Mouse (Mus musculus): ENCODE results near the gene Ripply1. TPM values are rescaled to one million over a fixed set of nuclear protein-coding genes. Genes with fewer than 3 reads are reported as not detected.

The Ripply1 gene
- total RNA-seq (2021), result not detected
- not detected in 2 replicates for polyA plus RNA-seq (2012; rRNA removed)
- long read RNA-seq, result 0 reads

- no peak for DNase-seq
Measured at GRCm38 (mm10) chrX:139782278-139783044, at the start of gene Ripply1. Gene Ripply1 (minus strand): TSS chrX:139782353.

GRCm38 (mm10) chrX:139828363-139829092, 46.4 kb upstream of the Ripply1 start:
- DNase-seq, result no peak

- DNase-seq, result no peak
Measured at GRCm38 (mm10) chrX:139826926-139827325, 44.8 kb upstream of the Ripply1 start.

- DNase-seq, result no peak
Measured at GRCm38 (mm10) chrX:139825402-139825801, 43.2 kb upstream of the Ripply1 start.

GRCm38 (mm10) chrX:139815201-139815600, 33.0 kb upstream of the Ripply1 start:
- DNase-seq, result no peak

DNA sequence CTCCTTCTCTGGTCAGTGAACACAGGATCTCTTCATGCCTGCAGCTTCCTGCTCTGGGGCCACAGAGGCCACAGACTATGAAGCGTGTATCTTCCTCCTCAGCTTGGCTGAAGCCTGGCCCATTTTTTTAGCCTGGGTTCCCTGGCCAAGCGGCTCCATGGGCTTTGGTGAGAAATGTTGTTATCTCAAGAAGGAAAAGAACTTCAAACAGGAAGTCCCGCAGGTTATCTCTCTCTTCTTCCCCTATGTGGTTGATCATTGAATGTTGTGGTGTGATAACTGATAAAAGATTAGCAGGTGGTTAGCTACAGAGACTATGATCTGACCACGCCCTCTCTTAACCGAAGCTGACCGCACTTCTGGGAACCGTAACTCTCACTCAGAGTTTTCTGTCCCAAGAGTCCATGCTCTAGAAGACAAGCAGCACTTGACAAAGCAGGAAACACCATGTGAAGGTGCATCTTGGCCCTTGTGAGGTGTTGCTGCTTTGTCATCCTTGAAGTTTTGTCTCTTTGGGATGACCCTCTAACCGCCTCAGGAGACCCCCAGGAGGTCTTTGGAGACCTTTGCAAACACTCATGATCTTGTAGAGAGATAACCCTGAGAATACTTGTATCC, 32.0 kb upstream of the Ripply1 start:
- DNase-seq, result no peak

DNA sequence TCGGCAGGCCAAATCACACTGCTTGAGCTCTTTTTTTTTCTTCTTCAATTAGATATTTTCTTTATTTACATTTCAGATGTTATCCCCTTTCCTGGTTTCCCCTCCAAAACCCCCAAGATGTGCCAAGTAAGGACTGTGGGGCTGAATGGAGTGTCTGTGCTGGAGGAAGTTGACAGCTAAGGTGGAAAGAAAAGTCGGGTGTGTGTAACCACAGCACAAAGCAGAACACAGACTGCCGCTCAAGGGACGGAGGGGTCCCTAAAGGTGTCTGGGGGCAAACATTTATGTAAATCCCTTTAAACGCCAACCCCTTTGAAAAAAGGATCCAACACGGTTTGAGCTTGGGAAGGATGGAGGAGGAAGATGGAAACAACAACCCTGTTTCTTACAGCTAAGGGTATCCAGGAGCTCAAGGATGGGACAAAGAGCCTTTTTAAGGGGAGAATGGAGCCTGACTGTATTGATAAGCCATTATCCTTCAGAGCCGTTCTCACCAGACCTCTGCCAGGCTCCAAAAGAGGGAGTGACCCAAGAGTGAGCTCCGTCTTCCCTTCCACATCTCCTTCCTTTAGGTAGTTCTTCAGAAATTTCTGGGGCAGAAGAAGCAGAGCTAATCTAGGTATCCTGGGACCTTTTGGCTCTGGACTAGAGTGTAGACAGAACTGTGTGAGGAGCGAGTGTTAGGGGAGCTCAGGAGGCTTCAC, 31.3 kb upstream of the Ripply1 start:
- no peak for DNase-seq

GRCm38 (mm10) chrX:139812636-139813298, 30.6 kb upstream of the Ripply1 start:
- DNase-seq, result no peak

DNA sequence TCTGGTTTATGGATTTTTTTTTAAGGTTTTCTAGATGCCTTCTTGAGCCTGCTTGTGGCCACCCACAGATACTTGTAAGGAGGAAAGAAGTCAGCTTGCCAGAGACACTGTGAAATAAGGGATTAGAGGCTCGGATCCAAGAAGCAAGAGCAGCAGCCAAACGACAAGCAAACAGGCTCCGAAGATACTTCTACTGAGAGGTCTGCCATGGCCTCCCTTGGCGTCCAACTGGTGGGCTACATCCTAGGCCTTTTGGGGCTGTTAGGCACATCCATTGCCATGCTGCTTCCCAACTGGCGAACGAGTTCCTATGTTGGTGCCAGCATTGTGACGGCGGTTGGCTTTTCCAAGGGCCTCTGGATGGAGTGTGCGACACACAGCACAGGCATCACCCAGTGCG, 26.3 kb upstream of the Ripply1 start:
- DNase-seq, result no peak

DNA sequence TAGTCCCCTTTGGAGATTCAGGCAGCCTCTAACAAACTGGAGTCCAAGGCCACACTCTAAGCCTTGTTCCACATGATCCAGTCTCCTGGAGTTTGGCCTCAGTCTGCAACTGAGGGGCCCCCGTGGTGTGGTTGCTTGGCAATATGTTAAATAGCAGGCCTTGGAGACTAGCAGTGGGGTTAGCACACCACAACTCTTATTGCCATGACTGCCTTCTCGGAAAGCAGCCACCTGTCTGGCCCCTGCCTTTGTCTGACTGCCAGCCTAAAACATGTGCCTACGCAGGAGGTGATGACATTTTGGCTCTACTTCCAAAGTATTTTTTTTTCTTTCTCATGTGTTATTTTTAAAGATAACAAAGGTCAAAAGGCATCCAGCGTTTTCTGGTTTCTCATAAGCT, 25.9 kb upstream of the Ripply1 start:
- peak; percentile 18 for DNase-seq

- no peak for DNase-seq
Measured at GRCm38 (mm10) chrX:139807391-139807790, 25.2 kb upstream of the Ripply1 start.

DNA sequence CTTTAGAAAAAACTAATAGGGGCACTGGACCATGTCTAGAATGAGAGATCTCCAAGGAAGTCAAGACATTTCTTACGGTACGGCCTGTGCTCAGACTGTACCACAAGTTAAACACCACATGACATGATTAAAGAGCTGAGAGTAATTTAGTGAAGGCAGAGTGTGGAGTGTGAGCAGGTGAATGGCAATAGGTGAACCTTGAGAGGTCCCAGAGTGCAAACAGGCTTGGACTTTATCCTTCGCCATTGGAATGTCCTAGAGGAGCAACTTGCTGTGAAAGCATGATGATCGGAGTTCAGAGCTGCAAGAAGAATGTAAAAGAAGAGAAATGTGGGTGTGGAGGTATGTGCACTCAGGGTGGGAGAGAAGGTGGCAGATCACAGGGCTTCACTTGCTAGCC, 23.8 kb upstream of the Ripply1 start:
- DNase-seq, result no peak

DNA sequence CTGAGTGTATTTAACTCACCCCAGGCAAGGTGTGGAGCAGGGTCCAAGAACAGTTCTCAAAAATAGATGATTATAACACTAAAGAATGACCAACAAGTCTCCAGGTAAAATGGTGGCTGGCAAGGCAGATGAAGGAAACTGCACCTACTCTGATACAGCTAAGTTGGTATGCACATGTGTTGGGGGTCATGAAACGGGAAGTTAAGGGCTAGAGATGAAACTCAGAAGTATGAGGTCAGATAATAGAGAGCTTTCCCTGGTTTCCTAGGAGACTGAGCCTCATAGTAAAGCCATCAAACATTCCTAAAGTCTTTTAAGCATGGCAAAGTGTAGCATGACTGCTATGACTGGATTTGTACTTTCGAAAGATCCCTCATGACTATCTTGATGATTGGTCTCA, 20.9 kb upstream of the Ripply1 start:
- no peak for DNase-seq

- no peak for DNase-seq
Measured at GRCm38 (mm10) chrX:139800406-139800878, 18.3 kb upstream of the Ripply1 start, which contains the start of gene Cldn2. Gene Cldn2 (plus strand): TSS chrX:139800828.

GRCm38 (mm10) chrX:139799953-139800352, 17.8 kb upstream of the Ripply1 start:
- no peak for DNase-seq

DNA sequence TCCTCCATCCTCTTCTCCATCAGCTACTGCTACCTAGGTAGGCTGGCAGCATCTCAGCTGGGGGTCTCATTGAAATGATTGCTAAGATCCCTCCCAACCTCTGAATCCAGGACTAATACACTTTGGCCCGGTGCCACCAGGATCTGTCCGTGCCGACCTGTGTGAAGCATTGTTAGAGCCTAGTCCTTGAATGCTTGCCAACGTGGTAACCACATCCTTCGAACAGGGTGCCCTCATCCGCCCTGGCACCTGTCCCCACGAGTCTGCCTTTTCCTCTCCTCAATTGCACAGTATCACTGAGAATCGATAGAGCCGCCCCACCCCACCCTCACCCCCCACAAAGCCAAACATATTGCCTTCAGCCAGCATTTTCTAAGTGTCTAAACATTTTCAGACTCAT, 15.7 kb upstream of the Ripply1 start:
- DNase-seq, result peak; percentile 22

DNA sequence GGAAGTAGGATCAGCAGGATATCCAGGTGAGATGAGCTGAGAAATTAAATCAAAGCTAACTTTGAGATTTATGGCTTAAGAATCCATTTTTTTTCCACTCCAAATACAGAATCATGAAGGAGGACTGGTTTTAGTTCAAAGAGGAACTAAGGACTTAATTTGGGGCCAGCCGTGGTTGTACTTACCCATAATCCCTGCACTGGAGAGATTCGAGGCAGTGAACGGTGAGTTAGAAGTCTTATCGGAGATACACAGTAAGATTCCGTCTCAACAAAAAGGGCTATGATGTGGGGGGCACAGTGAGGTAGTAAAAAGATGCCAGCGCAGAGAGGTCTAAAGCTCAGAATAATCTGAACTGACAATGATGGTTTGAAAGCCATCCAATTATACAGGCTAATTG, 13.9 kb upstream of the Ripply1 start:
- DNase-seq, result no peak

GRCm38 (mm10) chrX:139794072-139794845, 12.1 kb upstream of the Ripply1 start:
- no peak for DNase-seq

DNA sequence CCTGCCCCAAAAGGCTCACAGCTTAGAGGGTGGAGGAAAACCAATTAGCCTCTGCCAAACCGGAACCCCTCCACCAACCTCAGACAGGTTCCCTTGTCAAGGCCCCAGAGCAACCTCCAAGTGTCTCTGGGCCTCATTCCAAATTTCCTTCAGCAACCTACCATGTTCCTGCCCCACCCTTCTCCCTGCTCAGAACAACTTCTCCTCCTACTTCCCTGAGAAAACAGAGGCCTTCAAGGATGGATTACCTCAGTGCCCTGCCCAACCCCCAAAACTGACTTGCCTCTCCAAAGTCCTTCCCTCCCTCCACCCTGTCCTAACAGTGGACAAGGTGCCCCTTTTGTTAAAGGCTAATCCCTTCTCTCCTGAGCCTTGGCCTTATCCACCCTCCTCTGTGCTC, 3.6 kb upstream of the Ripply1 start:
- DNase-seq, result no peak

- DNase-seq, result peak; percentile 82
Measured at GRCm38 (mm10) chrX:139783045-139783422, 881 bp upstream of the Ripply1 start.

DNA sequence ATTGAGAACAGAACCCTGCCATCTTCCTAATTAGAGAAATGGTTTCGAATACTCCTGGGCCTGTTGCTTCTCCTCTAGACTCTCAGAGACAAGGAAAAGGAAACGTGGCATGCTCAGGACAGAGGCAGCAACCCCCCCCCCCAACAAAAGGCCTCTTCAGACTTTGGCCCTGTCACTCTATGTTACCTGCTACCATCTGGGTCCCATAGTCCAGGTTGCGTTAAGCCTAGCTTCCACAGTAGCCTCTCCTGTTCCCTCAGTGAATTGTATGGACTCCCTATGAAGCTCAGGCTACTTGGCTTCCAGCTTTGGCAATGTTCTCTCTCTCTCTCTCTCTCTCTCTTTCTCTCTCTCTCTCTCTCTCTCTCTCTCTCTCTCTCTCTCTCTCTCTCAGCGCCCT, 590 bp downstream of the Ripply1 start:
- DNase-seq, result no peak

All from adrenal gland, adult 2 months (tissue).